Mouse (Mus musculus): ENCODE results near the gene Pih1d1. TPM values are rescaled to one million over a fixed set of nuclear protein-coding genes. Genes with fewer than 3 reads are reported as not detected.
A peak's percentile ranks its signal among the peaks of the same experiment; 100 is the strongest.

Gene Pih1d1
- polyA plus RNA-seq, 1 experiment from 2014 or later: 86.2 TPM

- DNase-seq (ENCODE audit: low spot score) (no peak), ATAC-seq (replicated peaks; ENCODE audit: low FRiP score) (no peak)
- Histone ChIP-seq H3K36me3 (ENCODE audit: control insufficient read depth, insufficient read depth, low read length) (peaks cover 2% of the 10 kb centered on the region; the same call in 1 of the 2 replicates), H3K27me3 (replicated peaks; ENCODE audit: control insufficient read depth, insufficient read depth, low read length) (peaks cover 1% of the 10 kb centered on the region; the same call in 1 of the 2 replicates), H3K4me2 (no peak overlapping the region), H3K27ac (ENCODE audit: low read depth, low read length) (no peak overlapping the region), H3K4me3 (ENCODE audit: low read depth, low read length) (no peak overlapping the region), H3K9ac (ENCODE audit: low read depth, low read length) (no peak overlapping the region), H3K9me3 (ENCODE audit: control insufficient read depth, low read length) (no peaks in the 10 kb centered on the region), H3K4me1 (replicated peaks; ENCODE audit: control insufficient read depth, insufficient read depth, low read length) (peaks cover 14% of the 10 kb centered on the region)
- WGBS: 84% methylated on average over 14 of the region's 14 CpGs
These were observed 3.4 kb downstream of the Pih1d1 start for GRCm38 (mm10) chr7:45157459-45157858.

GRCm38 (mm10) chr7:45158991-45159390, 4.9 kb downstream of the Pih1d1 start:
- no peak for DNase-seq (ENCODE audit: low spot score)
- Histone ChIP-seq H3K27me3 (replicated peaks; ENCODE audit: control insufficient read depth, insufficient read depth, low read length) (peaks cover 17% of the 10 kb centered on the region), H3K9ac (ENCODE audit: low read depth, low read length) (no peak overlapping the region), H3K4me1 (replicated peaks; ENCODE audit: control insufficient read depth, insufficient read depth, low read length) (peaks cover 15% of the 10 kb centered on the region), H3K27ac (ENCODE audit: low read depth, low read length) (no peak overlapping the region), H3K9me3 (ENCODE audit: control insufficient read depth, low read length) (no peaks in the 10 kb centered on the region), H3K4me3 (ENCODE audit: low read depth, low read length) (no peak overlapping the region), H3K4me2 (no peak overlapping the region), H3K36me3 (ENCODE audit: control insufficient read depth, insufficient read depth, low read length) (peaks cover 2% of the 10 kb centered on the region; the same call in 1 of the 2 replicates)
- WGBS: 90% methylated on average over 6 of the region's 6 CpGs
- no peak for ATAC-seq (replicated peaks; ENCODE audit: low FRiP score)

- no peaks in the 10 kb centered on the region for H3K9me3 ChIP-seq (ENCODE audit: control insufficient read depth, low read length)
- H3K4me3 ChIP-seq (ENCODE audit: low read depth, low read length): no peak overlapping the region
- no peak overlapping the region for H3K27ac ChIP-seq (ENCODE audit: low read depth, low read length)
- peaks cover 12% of the 10 kb centered on the region for H3K4me1 ChIP-seq (replicated peaks; ENCODE audit: control insufficient read depth, insufficient read depth, low read length)
- no peak overlapping the region for H3K4me2 ChIP-seq
- WGBS: 89% methylated on average over 6 of the region's 6 CpGs
- no peak overlapping the region for H3K9ac ChIP-seq (ENCODE audit: low read depth, low read length)
- H3K36me3 ChIP-seq (ENCODE audit: control insufficient read depth, insufficient read depth, low read length): peaks cover 2% of the 10 kb centered on the region; the same call in 1 of the 2 replicates
- DNase-seq (ENCODE audit: low spot score): no peak
- ATAC-seq (replicated peaks; ENCODE audit: low FRiP score): no peak
- H3K27me3 ChIP-seq (replicated peaks; ENCODE audit: control insufficient read depth, insufficient read depth, low read length): peaks cover 30% of the 10 kb centered on the region
These were observed 6.3 kb downstream of the Pih1d1 start for GRCm38 (mm10) chr7:45160316-45160800.

GRCm38 (mm10) chr7:45160866-45161265, 6.8 kb downstream of the Pih1d1 start:
- DNase-seq (ENCODE audit: low spot score) (no peak), ATAC-seq (replicated peaks; ENCODE audit: low FRiP score) (no peak)
- 82% methylated on average over 3 of the region's 3 CpGs for WGBS
- H3K4me1 ChIP-seq (replicated peaks; ENCODE audit: control insufficient read depth, insufficient read depth, low read length): peaks cover 9% of the 10 kb centered on the region
- H3K9me3 ChIP-seq (ENCODE audit: control insufficient read depth, low read length): no peaks in the 10 kb centered on the region
- H3K36me3 ChIP-seq (ENCODE audit: control insufficient read depth, insufficient read depth, low read length): peaks cover 2% of the 10 kb centered on the region; the same call in 1 of the 2 replicates
- no peak overlapping the region for H3K4me3 ChIP-seq (ENCODE audit: low read depth, low read length)
- no peak overlapping the region for H3K4me2 ChIP-seq
- H3K9ac ChIP-seq (ENCODE audit: low read depth, low read length): no peak overlapping the region
- H3K27ac ChIP-seq (ENCODE audit: low read depth, low read length): no peak overlapping the region
- H3K27me3 ChIP-seq (replicated peaks; ENCODE audit: control insufficient read depth, insufficient read depth, low read length): peaks cover 36% of the 10 kb centered on the region

- DNase-seq (ENCODE audit: low spot score) (peak; percentile 84), ATAC-seq (replicated peaks; ENCODE audit: low FRiP score) (peak; percentile 76)
- Histone ChIP-seq H3K4me1 (replicated peaks; ENCODE audit: control insufficient read depth, insufficient read depth, low read length) (peaks cover 9% of the 10 kb centered on the region), H3K9ac (ENCODE audit: low read depth, low read length) (peak overlapping the region; percentile 28; the same call in 1 of the 2 replicates), H3K27me3 (replicated peaks; ENCODE audit: control insufficient read depth, insufficient read depth, low read length) (peaks cover 45% of the 10 kb centered on the region), H3K4me2 (peak overlapping the region; percentile 81), H3K4me3 (ENCODE audit: low read depth, low read length) (peak overlapping the region; percentile 45), H3K36me3 (ENCODE audit: control insufficient read depth, insufficient read depth, low read length) (peaks cover 2% of the 10 kb centered on the region; the same call in 1 of the 2 replicates), H3K27ac (ENCODE audit: low read depth, low read length) (no peak overlapping the region), H3K9me3 (ENCODE audit: control insufficient read depth, low read length) (no peaks in the 10 kb centered on the region)
- 5% methylated on average over 35 of the region's 35 CpGs for WGBS
These were observed 7.7 kb downstream of the Pih1d1 start for GRCm38 (mm10) chr7:45161612-45162473.

- DNase-seq (ENCODE audit: low spot score) (no peak), ATAC-seq (replicated peaks; ENCODE audit: low FRiP score) (no peak; the same call in 1 of the 2 replicates)
- H3K9ac ChIP-seq (ENCODE audit: low read depth, low read length): peak overlapping the region; percentile 28; the same call in 1 of the 2 replicates
- peaks cover 2% of the 10 kb centered on the region; the same call in 1 of the 2 replicates for H3K36me3 ChIP-seq (ENCODE audit: control insufficient read depth, insufficient read depth, low read length)
- 27% methylated on average over 6 of the region's 6 CpGs for WGBS
- no peak overlapping the region for H3K27ac ChIP-seq (ENCODE audit: low read depth, low read length)
- no peaks in the 10 kb centered on the region for H3K9me3 ChIP-seq (ENCODE audit: control insufficient read depth, low read length)
- peaks cover 9% of the 10 kb centered on the region for H3K4me1 ChIP-seq (replicated peaks; ENCODE audit: control insufficient read depth, insufficient read depth, low read length)
- peaks cover 52% of the 10 kb centered on the region for H3K27me3 ChIP-seq (replicated peaks; ENCODE audit: control insufficient read depth, insufficient read depth, low read length)
- peak overlapping the region; percentile 45 for H3K4me3 ChIP-seq (ENCODE audit: low read depth, low read length)
- peak overlapping the region; percentile 81 for H3K4me2 ChIP-seq
These were observed 8.4 kb downstream of the Pih1d1 start for GRCm38 (mm10) chr7:45162551-45162950.

GRCm38 (mm10) chr7:45162996-45163615, 9.0 kb downstream of the Pih1d1 start:
- no peak overlapping the region for H3K4me3 ChIP-seq (ENCODE audit: low read depth, low read length)
- 66% methylated on average over 9 of the region's 9 CpGs for WGBS
- peak overlapping the region; percentile 83 for H3K4me2 ChIP-seq
- H3K27ac ChIP-seq (ENCODE audit: low read depth, low read length): no peak overlapping the region
- DNase-seq (ENCODE audit: low spot score) (no peak), ATAC-seq (replicated peaks; ENCODE audit: low FRiP score) (no peak)
- H3K9ac ChIP-seq (ENCODE audit: low read depth, low read length): no peak overlapping the region
- H3K27me3 ChIP-seq (replicated peaks; ENCODE audit: control insufficient read depth, insufficient read depth, low read length): peaks cover 58% of the 10 kb centered on the region
- no peaks in the 10 kb centered on the region for H3K9me3 ChIP-seq (ENCODE audit: control insufficient read depth, low read length)
- peaks cover 2% of the 10 kb centered on the region; the same call in 1 of the 2 replicates for H3K36me3 ChIP-seq (ENCODE audit: control insufficient read depth, insufficient read depth, low read length)
- peaks cover 9% of the 10 kb centered on the region for H3K4me1 ChIP-seq (replicated peaks; ENCODE audit: control insufficient read depth, insufficient read depth, low read length)

GRCm38 (mm10) chr7:45163735-45164490, 9.8 kb downstream of the Pih1d1 start, which contains the start of gene Slc17a7:
Gene Slc17a7 (plus strand): TSS chr7:45163949.
- Histone ChIP-seq H3K4me2 (peak within 1 kb of the TSS; percentile 83), H3K9me3 (ENCODE audit: control insufficient read depth, low read length) (peaks cover 3% of the 10 kb centered on the region), H3K27ac (ENCODE audit: low read depth, low read length) (no peak within 1 kb of the TSS), H3K36me3 (ENCODE audit: control insufficient read depth, insufficient read depth, low read length) (peaks cover 2% of the 10 kb centered on the region; the same call in 1 of the 2 replicates), H3K27me3 (replicated peaks; ENCODE audit: control insufficient read depth, insufficient read depth, low read length) (peaks cover 66% of the 10 kb centered on the region), H3K4me1 (replicated peaks; ENCODE audit: control insufficient read depth, insufficient read depth, low read length) (peaks cover 9% of the 10 kb centered on the region), H3K9ac (ENCODE audit: low read depth, low read length) (peak within 1 kb of the TSS; percentile 54; the same call in 1 of the 2 replicates), H3K4me3 (ENCODE audit: low read depth, low read length) (peak within 1 kb of the TSS; percentile 59)
- 0 out of 2 replicates have a peak, but pooled peaks have one; percentile 30 for ATAC-seq (replicated peaks; ENCODE audit: low FRiP score)
- 2% methylated on average over 40 of the region's 41 CpGs for WGBS
- no peak for DNase-seq (ENCODE audit: low spot score)

Data from liver, embryonic 11.5 days (tissue).